Mouse (Mus musculus): ENCODE data around the gene Gas2l1. TPM values are rescaled to one million over a fixed set of nuclear protein-coding genes. Genes with fewer than 3 reads are reported as not detected.

Gene Gas2l1
- polyA plus RNA-seq, 1 experiment from 2014 or later = 22.9 TPM

GRCm38 (mm10) chr11:5005528-5005927 is 59.6 kb downstream of the Gas2l1 start:
- no peak overlapping the region for H3K9ac ChIP-seq (replicated peaks; ENCODE audit: low read depth, low read length)
- peaks cover 2% of the 10 kb centered on the region; the same call in 1 of the 2 replicates for H3K36me3 ChIP-seq (ENCODE audit: control insufficient read depth, insufficient read depth, low read length)
- no peak overlapping the region for H3K4me3 ChIP-seq (ENCODE audit: low read depth, low read length)
- no peaks in the 10 kb centered on the region for H3K4me1 ChIP-seq (ENCODE audit: control insufficient read depth, insufficient read depth, low read length)
- no peak overlapping the region for H3K4me2 ChIP-seq (replicated peaks; ENCODE audit: low read depth, low read length)
- no peaks in the 10 kb centered on the region for H3K9me3 ChIP-seq (ENCODE audit: control insufficient read depth, low read depth, low read length)
- H3K27me3 ChIP-seq (ENCODE audit: control insufficient read depth, insufficient read depth, low read length) = no peaks in the 10 kb centered on the region
- 90% methylated on average over 2 of the region's 2 CpGs for WGBS
- H3K27ac ChIP-seq (ENCODE audit: low read length) = no peak overlapping the region
- ATAC-seq (ENCODE audit: insufficient number of reproducible peaks, insufficient read depth, low FRiP score, low read depth) = no peak

Small RNA genes within 50 kb of the gene (microRNA-seq; reads per million reads assigned to microRNA genes)
- gene Gm47296 = not detected

Other genes starting within 250 kb of the Gas2l1 start
- 31.9 and 41.8 TPM in 2 replicates for gene Nf2, start 215.8 kb downstream of the Gas2l1 start, polyA plus RNA-seq (2014; fragmentation: Nextera tagmentation; extraction: Ambion mirVana)
- 58.0 and 62.4 TPM in 2 replicates for gene Nipsnap1, start 191.4 kb downstream of the Gas2l1 start, polyA plus RNA-seq (2014; fragmentation: Nextera tagmentation; extraction: Ambion mirVana)
- gene Thoc5, start 170.0 kb downstream of the Gas2l1 start, polyA plus RNA-seq (2014; fragmentation: Nextera tagmentation; extraction: Ambion mirVana) = 38.1 and 40.1 TPM in 2 replicates
- gene Nefh, start 117.3 kb downstream of the Gas2l1 start, polyA plus RNA-seq (2014; fragmentation: Nextera tagmentation; extraction: Ambion mirVana) = 0.78 and 0.88 TPM in 2 replicates
- gene Ap1b1, start 78.5 kb downstream of the Gas2l1 start, polyA plus RNA-seq (2014; fragmentation: Nextera tagmentation; extraction: Ambion mirVana) = 53.8 and 54.2 TPM in 2 replicates
- gene Rasl10a, start 7.2 kb downstream of the Gas2l1 start, polyA plus RNA-seq (2014; fragmentation: Nextera tagmentation; extraction: Ambion mirVana) = 1.2 and 1.3 TPM in 2 replicates
- gene Rhbdd3, start 33.6 kb upstream of the Gas2l1 start, polyA plus RNA-seq (2014; fragmentation: Nextera tagmentation; extraction: Ambion mirVana) = 29.7 and 31.2 TPM in 2 replicates
- gene Ewsr1, start 33.9 kb upstream of the Gas2l1 start, polyA plus RNA-seq (2014; fragmentation: Nextera tagmentation; extraction: Ambion mirVana) = 467 and 495 TPM in 2 replicates
- gene Emid1, start 86.9 kb upstream of the Gas2l1 start, polyA plus RNA-seq (2014; fragmentation: Nextera tagmentation; extraction: Ambion mirVana) = 45.9 and 56.9 TPM in 2 replicates
- 16.1 and 17.4 TPM in 2 replicates for gene Kremen1, start 196.2 kb upstream of the Gas2l1 start, polyA plus RNA-seq (2014; fragmentation: Nextera tagmentation; extraction: Ambion mirVana)